Mouse (Mus musculus) urinary bladder, adult 18-20 months (tissue): ENCODE measurements around the gene Ntrk3.

Source experiments
- DNase-seq, 2 experiments: peaks; one replicate each; pipeline ENCODE4 v3.0.0; 2022; ENCODE audit warnings: low spot score in 2 of 2, mixed read lengths in 2 of 2

The Ntrk3 gene

DNA sequence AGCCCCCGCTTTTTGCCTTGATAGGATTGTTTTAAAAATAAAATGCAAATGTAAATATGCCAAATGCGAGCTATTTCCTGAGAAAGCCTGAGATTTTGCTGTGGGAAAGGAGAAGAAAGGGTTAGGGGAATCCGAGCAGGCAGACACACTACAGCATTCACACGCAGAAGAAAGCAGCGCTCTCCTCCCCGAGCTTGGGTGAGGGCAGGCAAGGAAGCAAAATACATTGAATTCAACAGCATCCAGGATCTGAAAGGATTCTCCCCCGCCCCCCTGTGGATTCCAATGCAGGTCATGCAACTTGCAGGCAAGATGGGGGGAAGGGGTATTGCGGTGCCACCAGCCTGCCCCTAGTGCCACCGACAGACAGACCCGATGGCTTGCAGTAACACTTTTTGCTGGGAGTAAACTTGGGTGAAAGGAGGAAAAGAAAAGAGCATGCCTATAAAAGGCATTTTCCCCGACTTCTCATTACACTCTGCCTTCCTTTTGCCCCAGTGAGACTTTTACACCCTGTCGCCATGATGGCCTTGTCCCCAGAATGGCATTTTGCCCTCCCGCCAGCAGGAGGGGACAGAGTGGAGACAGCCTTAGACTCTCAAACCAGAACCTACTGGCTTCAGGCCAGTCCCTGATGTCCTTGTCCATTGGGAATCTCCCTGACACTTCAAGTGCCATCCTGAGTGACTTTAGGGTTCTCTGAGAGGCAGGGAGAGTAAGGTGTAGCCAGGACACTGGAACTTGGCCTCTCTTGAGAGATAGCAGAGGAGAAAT, 158.2 kb downstream of the Ntrk3 start:
- no peak for DNase-seq

DNA sequence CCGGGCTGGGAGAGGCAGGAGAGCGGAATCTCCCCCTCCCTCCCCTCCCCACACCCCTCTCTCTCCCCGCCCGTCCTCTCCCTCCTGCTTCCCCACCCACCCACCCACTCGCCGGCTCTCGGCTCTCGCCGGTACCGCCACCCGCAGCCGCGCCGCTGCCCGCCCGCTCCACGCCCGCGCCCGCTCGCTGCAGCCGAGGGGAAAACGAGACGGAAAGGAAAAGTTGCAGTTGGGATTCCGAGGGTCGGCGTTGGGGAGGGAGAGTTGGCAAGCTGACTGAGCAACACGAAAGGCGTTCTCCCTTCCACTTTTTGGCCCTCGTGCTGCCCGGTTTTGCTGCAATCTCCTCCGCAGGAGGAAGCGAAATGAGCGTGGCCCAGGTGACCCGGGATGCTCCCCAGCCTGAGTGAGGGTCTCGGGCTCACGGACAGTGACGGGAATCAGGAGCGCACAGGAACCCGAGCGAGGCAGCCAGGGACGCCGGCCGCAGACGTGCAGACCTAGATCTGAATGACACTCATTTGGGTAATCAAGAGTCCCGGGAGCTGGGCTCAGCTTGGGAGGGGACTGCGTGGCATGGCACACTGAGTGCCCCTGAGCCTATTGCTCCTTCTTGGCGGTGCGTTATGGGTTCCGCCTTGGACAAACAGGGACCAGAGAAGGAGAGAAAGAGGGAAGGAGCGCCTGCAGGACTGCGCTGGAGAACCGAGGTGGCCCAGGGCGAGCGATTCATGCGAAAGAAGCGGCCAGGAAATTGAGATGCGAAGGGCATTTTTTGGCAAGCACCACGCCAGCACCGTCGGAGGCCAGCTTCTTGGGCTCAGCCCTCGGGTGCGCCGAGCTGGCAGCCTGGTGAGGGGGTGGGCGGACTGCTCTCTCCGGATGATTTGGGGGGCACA, 159.1 kb downstream of the Ntrk3 start:
- DNase-seq = peak in 1 of 2 experiments; percentile 12

DNA sequence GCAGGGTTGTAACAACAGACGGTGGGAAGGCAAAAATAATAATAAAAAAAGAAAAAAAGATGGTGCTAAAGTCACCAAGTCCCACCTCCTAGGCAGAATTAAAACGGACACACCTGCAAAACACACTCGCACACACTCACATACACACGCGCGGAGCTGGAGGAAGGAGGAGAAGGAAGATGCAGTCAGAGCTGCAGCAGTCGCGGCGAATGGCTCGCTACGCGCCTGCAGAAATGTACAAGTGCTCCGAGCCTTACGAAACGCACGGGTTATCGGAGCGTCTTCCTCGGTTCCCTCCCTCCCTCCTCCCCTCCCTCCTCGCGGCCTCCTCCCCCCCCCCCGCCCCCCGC, 159.7 kb downstream of the Ntrk3 start:
- no peak for DNase-seq

DNA sequence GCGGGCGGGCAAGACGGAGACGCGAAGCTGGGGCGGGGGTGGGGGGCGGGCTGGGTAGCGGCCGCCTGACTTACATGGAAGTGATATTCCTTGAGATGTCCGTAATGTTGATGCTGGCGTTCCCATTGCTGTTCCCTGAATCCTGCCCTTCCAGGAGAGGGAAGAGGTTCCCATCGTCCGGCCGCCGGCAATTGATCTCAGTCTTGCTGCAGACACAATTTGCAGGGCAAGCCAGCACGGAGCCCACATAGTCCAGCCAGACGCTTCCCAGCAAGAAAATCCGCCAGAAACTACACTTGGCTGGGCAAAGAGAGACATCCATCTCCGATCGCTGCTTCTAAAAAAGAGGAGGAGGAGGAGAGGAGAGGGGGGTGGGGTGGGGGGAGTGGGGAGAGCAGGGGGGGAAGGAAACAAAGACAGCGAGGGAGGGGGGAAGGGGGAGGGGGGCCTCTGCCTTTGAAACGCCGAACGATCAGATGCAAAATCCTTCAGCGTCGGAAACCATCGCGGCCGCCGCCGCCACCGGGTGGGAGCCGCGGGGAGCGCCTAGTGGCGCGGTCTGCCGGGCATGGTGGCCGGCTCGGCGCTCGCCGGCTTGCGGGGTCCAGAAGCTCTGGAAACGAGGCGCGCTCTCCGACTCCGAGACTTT, 160.2 kb downstream of the Ntrk3 start:
- no peak for DNase-seq

DNA sequence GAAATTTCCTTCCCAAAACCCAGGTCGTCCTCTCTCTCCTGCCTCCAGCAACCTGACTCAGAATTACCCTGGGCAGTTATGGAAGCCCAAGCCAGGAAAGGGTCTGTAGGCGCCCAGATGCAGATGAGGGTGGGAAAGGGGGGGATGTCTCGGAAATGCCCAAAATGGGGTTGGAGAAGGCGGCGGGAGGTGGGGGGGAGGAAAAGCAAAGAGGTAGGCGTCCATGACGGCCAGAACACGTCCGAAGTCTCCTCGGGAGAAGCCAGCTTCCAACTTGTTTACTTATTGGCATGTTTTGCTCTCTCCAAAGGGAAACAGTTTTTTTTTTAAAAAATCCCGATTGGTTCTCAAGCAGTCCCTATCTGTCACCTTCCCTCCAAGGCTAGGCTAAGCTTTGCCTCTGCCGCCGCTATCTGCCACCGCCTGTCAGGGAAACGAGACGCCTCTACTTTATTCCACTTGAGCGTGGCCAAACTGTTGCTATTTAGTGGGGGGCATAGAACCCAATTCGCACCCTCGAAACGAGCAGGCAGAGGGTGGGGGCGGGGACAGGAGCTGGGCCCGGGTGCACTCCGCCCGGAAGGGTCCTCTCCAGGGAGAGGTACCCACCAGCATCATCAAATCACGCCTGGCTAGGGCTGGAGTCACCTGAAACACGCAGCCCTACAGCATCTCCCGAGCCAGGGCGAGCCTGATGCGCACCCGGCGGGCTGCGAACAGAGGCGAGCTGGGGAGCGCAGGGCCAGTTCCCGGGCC, 160.9 kb downstream of the Ntrk3 start:
- DNase-seq = peak; percentile 13 to 49

DNA sequence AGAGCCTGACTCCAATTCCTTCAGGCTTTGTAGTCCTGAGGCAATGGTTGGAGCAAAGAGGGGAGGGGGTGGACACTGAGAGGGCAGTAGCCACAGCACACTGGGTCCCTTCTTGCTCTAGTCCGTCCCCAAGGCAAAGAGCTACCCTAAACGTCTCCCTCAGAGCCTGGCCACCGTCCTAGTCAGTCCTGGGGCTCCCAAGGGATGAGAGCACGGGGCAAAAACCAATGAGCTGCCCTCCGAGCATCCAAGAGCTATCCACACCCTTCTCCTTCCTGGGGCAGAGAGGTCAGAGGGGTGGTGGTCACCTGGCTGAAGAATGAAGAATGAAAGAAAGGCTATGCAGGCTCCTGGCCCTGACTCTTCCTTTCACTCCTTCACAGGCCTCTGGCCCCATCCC, 161.6 kb downstream of the Ntrk3 start:
- DNase-seq = no peak

DNA sequence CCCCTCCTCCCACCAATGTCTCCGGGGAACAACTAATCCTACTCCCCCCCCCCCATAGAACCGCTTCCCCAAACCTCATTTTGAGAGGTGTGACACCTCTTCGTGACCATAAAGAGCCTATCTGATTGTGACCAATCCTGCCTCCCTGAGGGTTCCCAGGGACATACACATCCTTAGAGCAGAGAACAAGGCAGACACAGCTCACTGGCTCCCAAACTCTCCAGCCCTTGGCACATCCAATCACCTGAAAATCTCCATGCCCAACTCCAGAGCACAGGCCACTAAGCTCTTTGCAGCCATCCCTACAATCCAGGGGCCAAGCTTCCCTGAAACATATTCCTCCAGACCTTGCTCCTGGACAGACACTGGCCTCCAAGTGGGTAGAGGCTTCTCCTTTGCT, 162.3 kb downstream of the Ntrk3 start:
- DNase-seq = no peak

DNA sequence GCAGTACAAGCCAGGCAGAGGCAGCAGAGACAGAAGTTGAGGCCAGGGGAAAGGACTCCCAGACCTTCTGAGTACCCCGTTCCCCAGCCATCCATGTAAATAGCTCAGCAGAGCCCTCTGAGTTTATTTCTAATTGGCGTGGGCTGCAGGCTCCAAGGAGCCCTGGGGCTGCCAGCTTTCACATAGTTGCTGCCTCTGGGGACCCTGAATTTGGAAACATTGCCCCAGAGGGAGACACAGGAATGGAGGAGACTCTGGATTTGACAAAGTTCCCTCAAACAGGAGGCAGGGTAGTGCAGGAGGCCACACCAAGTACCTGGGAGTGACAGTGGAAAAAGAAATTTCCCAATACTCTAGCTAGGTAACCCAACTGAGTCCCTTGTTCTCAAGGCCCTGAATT, 166.6 kb downstream of the Ntrk3 start:
- DNase-seq = no peak

DNA sequence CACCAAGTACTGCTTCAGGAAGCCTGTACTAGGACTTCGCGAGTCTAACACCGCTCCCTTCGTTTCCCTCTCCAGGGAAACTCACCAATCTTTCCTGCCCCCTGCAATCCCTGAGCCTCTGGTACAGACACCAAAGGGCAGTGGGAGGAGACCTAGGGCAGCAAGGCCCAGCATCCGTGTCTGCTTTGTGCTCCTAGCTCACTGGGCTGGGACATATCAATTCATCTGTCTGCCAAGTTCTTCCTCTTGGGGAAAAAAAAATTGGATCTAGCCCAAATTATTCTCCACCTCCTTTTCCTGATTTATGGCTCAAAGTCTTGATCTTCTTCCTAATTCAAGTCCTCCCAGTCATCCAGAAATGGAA, 168.6 kb downstream of the Ntrk3 start:
- DNase-seq = no peak

DNA sequence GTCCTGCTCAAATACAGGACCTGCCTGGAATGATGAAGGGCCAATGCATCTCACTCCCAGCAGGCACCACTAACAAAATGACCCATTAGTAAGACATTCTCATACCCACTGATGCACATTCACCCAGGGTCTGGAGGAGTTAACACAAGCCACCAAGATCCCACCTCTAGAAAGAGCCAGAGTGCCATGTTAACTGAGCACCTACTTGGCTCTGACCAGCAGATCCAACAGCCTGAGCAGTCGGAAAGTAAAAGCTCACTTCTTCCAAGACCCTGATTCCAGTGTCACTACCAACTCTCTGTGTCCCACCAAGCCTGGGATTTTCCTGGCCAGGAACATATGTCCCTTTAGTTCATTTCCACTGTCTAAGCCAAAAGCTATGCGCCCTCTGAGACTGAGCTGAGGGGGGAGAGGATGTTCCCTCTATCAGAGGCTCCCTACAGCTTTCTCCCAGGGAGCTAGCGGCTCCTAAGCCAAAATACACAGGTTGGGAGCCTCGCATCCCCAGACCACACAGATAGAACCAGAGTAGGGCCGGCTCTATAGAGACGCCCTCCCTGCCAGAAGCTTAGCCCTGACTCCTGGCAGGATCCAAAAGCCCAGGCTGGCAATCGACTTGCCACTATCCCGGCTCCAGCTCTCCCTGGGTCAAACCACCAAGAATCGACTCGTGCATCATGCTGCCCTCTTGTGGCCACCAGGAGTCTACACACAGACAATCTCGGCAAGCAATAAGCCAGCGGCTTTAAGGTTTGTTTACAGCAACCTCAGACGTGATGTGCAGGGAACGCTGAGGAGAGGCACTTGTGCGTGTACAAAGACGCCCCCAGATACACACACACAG, 169.2 kb downstream of the Ntrk3 start:
- DNase-seq = peak; percentile 36 to 50

DNA sequence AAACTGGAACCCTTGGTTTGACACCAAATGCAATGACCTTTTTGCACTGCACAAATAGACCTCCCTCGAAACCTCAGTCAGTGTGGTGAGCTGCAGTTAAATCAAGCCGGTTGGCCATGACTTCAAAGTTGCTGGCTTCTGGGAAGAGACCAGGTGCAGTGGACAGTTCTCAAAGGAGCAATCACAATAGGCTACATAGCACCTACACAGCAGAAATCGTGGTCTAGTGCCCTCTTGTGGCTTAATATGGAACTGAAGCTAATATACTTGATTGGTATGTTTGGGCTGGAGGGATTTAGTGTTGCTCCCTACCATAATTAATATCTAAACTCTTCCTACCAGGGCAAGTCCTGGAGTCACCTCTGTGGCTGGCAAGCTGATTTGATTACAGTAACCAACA, 171.2 kb downstream of the Ntrk3 start:
- DNase-seq = no peak

DNA sequence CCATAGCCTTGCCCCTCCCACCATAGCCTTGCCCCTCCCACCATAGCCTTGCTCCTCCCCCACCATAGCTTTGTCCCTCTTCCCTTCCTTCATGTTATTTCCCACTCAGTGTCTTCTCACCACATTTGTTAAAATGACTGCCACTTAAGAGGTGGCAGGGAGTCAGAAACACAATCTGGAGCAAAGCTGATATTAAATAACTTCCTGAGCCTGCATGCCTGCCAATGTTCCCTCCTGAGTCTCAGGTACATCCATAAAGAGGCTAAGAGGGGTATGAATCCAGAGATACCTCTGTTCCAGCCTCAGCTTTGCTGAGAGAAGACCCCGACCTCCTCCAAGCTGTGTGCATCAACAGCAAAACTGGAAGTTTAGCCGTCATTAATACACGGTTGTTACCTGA, 172.4 kb downstream of the Ntrk3 start:
- DNase-seq = no peak

DNA sequence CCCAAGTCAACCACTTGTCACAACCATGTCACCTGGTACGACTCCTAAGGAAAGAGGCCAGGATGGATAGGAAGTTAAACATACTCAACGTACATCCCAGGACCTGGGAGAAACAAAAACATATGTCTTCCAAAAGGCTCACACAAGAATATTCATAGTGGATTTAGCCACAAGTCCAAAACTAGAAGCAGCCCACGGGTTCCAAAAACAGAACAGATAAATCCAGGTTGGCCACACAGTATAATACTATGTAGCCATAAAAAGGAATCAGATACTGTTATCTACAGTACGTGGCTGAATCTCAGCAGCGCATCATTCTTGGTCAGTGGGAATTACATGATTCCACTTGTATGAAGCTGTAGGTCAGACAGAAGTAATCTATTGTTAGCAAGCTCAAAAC, 179.3 kb downstream of the Ntrk3 start:
- DNase-seq = no peak

DNA sequence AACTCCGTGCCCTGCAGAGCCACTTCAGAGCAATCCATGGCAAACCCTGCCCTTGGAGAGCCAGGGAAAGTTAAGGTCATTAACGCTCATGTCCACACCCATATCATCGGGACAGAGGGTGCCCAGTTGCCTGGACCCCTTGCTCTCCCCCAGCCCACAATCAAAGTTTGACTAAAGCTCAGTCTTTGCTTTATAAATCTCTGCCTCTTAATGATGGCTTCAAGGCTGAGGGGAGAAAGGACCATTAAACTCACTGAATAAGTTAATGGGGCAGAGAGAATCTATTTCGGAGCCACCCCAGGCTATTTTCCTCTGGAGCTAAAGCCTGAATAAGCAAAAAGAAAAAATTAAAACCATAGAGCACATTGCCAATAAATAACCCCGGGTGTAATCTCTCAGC, 182.3 kb downstream of the Ntrk3 start:
- DNase-seq = no peak

DNA sequence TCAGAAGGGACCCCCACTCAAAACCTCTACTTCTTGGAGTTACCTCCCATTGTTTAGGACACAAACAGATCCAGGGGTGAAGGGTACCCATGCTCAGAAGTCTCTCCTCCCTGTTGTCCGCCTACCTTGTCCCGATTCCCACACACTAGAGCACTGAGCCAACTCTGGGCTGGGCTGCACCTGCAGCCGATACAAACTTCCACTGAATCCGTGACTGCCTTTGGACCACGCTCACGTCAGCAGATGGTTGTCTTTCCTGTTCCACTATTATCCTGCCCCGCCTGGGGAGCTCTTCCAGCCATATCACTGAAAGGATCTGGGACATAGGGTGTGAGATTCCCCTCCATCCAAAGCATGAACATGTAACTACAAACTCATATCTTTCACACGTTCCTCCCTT, 188.4 kb downstream of the Ntrk3 start:
- no peak for DNase-seq

DNA sequence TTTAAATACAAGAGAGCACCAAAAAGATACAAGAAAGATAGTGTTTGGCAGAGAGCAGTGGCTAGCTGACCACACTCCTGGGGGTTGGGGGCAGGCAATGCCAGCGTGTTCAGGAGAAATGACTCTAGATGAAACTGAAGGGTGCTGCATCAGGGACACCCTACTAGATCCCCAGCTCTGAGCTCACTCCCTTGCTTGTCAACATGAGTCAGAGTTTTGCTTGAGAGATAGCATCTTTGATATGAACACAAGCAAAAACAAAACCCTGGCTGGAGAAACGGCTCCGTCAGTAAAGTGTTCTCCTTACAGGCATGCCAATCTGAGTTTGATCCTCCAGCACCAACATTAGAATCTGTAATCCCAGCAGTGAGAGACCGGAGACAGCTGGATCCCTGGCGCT, 189.1 kb downstream of the Ntrk3 start:
- DNase-seq = peak; percentile 9 to 19

DNA sequence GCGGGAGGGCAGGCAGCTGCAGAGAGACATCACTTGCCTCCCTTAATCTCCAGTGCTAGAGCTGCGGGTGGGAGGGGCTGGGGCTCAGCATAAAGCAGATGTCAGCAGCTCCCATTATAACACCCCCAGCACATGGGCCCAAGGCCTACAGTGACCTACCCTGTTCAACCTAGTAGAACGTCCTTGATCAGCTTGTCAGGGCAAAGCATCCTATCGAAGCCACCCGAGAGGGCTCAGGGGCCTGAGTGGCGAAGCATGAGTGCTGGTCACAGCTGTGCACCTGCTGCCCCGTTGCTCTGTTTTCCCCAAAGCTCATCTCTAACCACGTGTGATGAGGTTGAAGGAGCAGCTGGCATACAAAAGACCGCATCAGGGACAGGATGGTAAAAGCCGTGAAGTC, 191.3 kb downstream of the Ntrk3 start:
- DNase-seq = no peak

DNA sequence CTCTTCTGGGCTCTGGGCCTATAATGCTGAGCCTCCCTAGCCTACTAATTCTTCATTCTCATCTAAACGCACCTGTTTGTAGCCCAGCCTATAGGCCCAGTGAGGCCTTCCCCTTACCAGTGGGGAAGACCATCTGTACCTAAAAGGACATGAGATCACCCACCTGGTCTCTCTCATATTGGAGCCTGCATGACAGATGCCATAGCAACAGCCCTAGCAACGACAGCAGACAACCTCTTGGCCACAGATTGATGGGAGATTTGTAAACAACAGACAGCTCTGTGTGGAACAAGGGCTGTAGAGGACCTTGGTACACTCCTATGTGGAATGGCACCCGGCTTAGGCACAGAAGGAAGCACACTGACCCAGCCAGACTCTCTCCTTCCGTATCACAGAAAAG, 195.3 kb downstream of the Ntrk3 start:
- DNase-seq = no peak

DNA sequence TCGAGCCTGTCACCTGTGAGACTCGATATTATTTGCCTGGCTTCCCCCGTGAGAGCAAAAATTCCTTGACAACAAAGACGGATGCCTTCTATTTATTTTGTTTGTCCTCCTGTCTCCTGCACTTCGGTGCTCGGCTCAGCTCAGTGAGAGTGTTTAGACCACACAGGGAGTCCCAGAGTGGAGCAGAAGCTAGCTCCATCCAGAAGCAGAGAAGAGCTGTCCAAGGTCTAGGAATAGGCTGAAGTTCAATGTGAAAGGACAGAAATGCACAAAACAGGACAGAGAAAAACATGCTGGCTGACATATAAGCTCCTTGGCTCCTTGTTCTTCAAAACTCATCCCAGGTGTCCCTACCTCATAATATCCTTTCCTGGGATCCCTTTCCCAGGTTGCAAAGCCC, 207.5 kb downstream of the Ntrk3 start:
- no peak for DNase-seq

DNA sequence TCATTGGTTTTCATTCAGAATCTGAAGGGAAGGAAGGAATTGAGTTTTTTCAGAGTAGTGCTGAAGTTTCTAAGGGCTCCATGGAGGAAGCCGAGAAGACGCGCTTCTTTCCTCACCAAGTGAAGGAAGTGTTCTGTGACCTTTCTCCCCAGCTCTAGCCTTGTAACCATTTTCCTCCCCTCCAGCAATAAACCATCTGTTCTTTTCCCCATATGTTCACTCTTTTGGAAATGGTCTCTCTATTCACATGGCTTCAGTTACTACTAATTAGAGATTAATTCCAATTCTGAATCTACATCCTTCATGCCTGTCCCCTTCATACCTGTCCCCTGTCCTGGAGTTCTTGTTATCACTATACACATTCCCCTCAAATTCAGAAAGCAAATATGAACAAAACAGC, 209.8 kb downstream of the Ntrk3 start:
- DNase-seq = no peak

DNA sequence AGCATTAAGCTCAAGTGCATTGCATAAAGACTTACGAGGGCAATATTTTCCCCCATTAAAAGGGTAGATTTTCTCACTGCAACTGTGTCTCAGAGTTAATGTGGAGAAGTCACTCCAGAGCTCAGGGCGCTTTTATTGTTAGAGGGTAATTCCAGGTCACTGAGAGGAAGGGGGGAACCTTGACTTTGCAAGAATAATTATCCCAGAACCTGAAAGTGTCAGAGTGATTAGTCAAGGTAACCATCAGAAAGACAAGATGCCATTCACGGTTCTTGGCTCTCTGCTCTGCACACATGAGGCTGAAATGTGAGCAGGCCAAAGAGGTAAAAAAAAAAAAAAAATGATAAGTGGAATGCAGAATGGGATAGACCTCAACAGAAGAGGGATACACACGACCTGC, 210.2 kb downstream of the Ntrk3 start:
- DNase-seq = no peak
